Mouse (Mus musculus) E14TG2a.4 (cell line): ENCODE results near the gene Zfp948.

Source experiments
- H3K27me3 ChIP-seq: 2 replicates; pipeline ENCODE4 v1.6.1; 2014; ENCODE audit warnings: low read length, control low read depth; ENCODE audit not compliant: insufficient read depth
- H3K36me3 ChIP-seq: 2 replicates; pipeline ENCODE4 v1.6.1; 2014; ENCODE audit warnings: low read length, control low read depth; ENCODE audit not compliant: insufficient read depth
- H3K4me1 ChIP-seq: replicated peaks from 2 replicates; pipeline ENCODE4 v1.6.1; 2014; ENCODE audit warnings: low read depth, low read length, control low read depth
- H3K4me3 ChIP-seq: replicated peaks from 2 replicates; pipeline ENCODE4 v1.5.1; 2014; ENCODE audit warnings: mild to moderate bottlenecking, low read length
- H3K9me3 ChIP-seq: 2 replicates; pipeline ENCODE4 v1.6.1; 2014; ENCODE audit warnings: low read length, control low read depth
- CTCF ChIP-seq: conservative IDR thresholded peaks from 2 replicates; pipeline ENCODE4 v1.5.1; 2014; ENCODE audit warnings: low read length
- NANOG ChIP-seq: IDR thresholded peaks from 2 replicates; pipeline ENCODE4 v1.6.1; 2014; ENCODE audit warnings: borderline replicate concordance, low read length, mixed read lengths
- POU5F1 ChIP-seq: IDR thresholded peaks from 2 replicates; pipeline ENCODE4 v1.6.1; 2014; ENCODE audit warnings: low read length, borderline replicate concordance

Gene Zfp948

DNA sequence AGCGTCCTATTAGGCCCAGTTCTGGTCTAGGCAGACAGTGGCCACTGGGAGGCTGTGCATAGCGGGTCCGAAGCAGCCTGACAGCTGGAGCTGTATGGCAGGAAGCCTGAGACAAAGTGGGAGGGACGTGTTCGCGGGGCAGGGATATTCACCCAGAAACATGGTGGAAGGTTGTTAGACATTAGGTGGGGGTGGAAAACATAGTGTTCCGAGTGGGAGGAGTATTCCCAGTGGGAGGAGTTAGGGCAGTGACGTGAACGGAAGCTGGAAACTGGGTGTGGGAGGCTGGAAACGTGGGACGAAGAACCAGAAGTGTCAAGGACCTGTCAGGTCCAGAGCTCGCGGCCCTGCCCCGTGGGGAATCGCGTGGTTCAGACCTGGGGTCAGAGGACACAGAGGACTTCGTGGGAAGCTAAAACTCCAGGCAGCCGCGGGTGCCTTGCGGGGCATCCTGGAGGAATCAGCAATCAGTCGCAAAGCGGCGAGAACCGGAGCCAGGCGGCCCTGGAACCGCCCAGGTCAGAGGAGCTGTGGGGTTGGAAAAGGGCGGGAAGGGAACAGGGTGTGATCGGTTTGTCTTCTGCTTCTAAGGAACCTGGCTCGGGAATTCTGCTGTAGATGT lies at the start of gene Zfp948:
TSS of gene Zfp948 (plus strand) at position 281 of the 622 bp plus-strand sequence.
- TF ChIP-seq CTCF, result no peak
- no peak for TF ChIP-seq NANOG
- TF ChIP-seq POU5F1, result no peak
- no peaks in the 10 kb centered on the region for H3K27me3 ChIP-seq
- H3K4me3 ChIP-seq, result peak within 1 kb of the TSS; percentile 83
- peaks cover 4% of the 10 kb centered on the region; the same call in 1 of the 2 replicates for H3K9me3 ChIP-seq
- peaks cover 17% of the 10 kb centered on the region for H3K4me1 ChIP-seq
- 0 out of 2 replicates have a peak, but pooled peaks cover 8% of the 10 kb centered on the region for H3K36me3 ChIP-seq

DNA sequence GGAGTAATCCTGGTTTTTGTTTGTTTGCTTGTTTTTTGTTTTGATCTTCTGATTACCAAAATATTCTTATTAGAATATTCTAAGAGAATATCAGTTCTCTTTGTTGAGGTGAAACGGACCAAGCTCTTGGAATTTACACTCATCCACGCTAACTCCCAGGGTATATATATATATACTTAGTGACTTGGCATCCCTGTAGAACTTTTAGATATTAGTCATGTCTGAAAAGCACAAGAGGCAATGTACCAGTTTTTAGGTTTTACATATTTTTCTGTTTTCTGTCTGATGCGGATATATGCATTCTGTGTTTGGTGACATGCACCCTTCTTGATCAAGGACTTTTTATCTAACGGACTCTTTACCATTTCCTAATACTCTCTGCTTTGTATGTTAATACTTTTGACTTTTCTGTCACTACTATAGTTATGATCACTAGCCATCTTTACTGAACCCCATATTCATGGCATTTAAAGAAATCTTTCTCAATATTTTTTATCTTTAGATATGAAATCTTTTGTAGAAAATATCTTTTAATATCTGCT lies 49.6 kb upstream of the Zfp948 start:
- H3K36me3 ChIP-seq, result peaks cover 8% of the 10 kb centered on the region; the same call in 1 of the 2 replicates
- no peaks in the 10 kb centered on the region for H3K27me3 ChIP-seq

DNA sequence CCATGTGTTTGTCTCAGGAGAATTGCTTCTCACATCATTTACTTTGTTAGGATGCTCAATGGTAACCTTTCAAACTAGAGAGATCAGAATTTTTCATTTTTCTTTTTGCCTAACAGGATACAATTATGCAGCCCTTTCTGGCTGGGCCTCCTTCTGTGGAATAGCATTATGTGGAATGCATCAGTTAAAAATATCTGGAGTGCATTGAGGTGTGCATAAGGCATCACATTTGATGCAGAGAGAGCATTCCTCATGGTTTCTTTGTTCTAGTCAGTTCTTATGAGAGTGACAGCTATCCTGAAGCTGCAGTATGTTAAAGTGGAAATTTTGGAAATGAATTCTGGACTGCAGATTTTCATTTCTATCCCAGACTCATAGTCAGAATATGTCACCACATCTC lies 40.5 kb upstream of the Zfp948 start:
- H3K4me1 ChIP-seq, result peaks cover 11% of the 10 kb centered on the region
- TF ChIP-seq NANOG, result no peak
- no peak for TF ChIP-seq CTCF
- no peak for TF ChIP-seq POU5F1

More for the DNA sequence above, 49.6 kb upstream of the Zfp948 start:
- Histone ChIP-seq H3K9me3 (peaks cover 35% of the 10 kb centered on the region), H3K4me1 (peaks cover 6% of the 10 kb centered on the region; the same call in 1 of the 2 replicates), H3K4me3 (peak overlapping the region; percentile 84)
- TF ChIP-seq CTCF (no peak), POU5F1 (no peak), NANOG (no peak)

DNA sequence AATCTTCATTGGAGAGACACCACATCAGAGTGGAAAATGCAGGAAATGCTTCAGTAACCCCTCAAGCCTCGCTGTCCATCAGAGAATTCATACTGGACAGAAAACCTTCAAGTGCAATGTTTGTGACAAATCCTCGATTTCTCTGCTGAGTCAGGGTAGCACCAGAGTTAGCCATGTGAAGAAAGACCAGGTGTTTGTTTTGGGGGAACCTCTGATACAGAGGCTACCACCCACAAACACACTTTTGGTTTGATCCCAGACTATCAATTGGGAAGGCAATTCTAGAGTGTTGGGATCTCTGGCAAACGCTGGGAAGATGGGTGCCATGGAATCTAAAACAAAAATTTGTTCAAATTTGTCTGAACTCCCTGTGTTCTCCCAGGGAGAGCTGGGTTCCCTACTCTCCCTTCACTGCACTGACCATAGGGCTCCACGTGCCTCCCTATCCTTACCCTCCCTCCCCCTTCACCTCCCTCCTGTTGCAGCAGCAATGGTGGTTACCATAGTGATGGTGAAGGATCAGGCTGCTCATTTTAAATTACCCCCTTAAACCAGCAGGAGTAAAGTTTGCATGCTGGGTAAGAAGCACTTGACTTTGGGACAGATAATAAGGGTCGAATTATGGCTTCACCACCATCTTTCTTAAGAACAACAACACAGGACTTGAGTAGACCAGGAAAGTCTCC lies 36.0 kb upstream of the Zfp948 start:
- no peak overlapping the region for H3K4me3 ChIP-seq
- peaks cover 45% of the 10 kb centered on the region for H3K4me1 ChIP-seq
- TF ChIP-seq POU5F1, result no peak
- no peak for TF ChIP-seq NANOG
- TF ChIP-seq CTCF, result no peak
- H3K9me3 ChIP-seq, result no peaks in the 10 kb centered on the region
- H3K27me3 ChIP-seq, result no peaks in the 10 kb centered on the region
- peaks cover 6% of the 10 kb centered on the region; the same call in 1 of the 2 replicates for H3K36me3 ChIP-seq

More for the DNA sequence above, 40.5 kb upstream of the Zfp948 start:
- H3K9me3 ChIP-seq, result no peaks in the 10 kb centered on the region
- no peaks in the 10 kb centered on the region for H3K27me3 ChIP-seq
- H3K36me3 ChIP-seq, result peaks cover 6% of the 10 kb centered on the region; the same call in 1 of the 2 replicates
- no peak overlapping the region for H3K4me3 ChIP-seq

DNA sequence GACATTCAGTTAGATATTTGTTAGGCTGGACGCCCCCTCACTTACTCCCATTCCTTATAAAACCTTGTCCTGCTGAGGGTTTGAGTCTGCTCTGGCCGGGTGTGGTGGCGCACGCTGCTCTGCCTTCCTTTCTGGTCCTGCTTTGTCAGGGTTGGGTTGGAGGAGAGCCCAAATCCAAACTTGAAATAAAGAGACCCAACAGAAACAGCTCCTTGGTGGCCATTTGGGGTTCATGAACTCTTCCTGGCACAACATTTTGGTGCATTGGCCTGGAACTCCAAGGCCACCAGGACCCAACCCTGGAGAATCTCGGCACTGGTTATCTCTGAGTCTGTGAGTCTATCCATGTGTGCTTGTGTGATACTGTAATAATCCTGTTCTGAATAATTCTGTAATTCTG lies 35.2 kb upstream of the Zfp948 start:
- peak overlapping the region; percentile 89 for H3K4me3 ChIP-seq
- H3K9me3 ChIP-seq, result no peaks in the 10 kb centered on the region
- H3K36me3 ChIP-seq, result peaks cover 6% of the 10 kb centered on the region; the same call in 1 of the 2 replicates

DNA sequence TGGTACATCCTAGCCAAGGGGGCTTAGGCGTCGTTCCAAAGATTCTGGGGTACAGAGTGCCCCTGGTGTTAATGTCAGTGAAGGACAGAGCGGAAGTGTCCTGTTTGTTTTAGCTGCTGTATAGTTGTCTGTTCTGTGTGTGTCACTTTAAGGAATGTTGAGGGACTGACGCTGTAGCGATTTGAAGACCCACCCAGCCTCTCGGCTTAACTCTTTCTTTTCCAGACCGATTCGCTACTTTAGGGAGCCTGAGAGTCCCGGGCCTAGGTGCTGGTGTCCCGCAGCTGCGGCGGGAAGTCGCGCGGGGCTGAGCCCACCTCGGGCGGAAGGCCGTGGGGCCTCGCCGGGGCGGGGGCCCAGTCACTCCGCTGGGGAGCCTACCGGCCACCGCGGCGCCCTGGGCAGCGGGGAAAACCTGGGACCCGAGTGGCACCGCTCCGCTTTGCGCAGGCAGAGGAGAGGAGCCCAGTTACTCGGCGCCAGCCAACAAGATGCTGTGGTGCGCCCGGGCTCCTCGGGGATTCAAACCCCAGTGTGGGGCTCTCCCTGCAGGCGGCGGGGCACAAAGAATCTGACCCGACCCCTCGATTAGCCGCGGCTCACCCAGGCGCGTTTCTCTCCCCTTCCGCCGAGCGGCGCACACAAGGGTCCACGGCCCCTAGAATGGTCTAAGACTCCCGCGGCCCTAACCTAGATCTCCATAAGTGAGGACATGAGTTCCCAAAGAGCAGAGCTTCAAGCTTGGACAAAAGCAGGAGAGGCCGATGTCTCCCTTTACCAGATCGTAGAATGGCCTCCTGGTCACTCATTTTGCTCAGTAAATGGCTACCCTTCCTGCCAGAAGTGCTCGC lies 34.5 kb upstream of the Zfp948 start:
- H3K4me1 ChIP-seq, result peaks cover 49% of the 10 kb centered on the region
- TF ChIP-seq NANOG (no peak), POU5F1 (no peak), CTCF (no peak)
- no peaks in the 10 kb centered on the region for H3K27me3 ChIP-seq
- peaks cover 6% of the 10 kb centered on the region; the same call in 1 of the 2 replicates for H3K36me3 ChIP-seq
- no peaks in the 10 kb centered on the region for H3K9me3 ChIP-seq
- H3K4me3 ChIP-seq, result peak overlapping the region; percentile 89

More for the DNA sequence above, 35.2 kb upstream of the Zfp948 start:
- peaks cover 49% of the 10 kb centered on the region for H3K4me1 ChIP-seq
- TF ChIP-seq POU5F1 (no peak), CTCF (no peak), NANOG (no peak)
- no peaks in the 10 kb centered on the region for H3K27me3 ChIP-seq

DNA sequence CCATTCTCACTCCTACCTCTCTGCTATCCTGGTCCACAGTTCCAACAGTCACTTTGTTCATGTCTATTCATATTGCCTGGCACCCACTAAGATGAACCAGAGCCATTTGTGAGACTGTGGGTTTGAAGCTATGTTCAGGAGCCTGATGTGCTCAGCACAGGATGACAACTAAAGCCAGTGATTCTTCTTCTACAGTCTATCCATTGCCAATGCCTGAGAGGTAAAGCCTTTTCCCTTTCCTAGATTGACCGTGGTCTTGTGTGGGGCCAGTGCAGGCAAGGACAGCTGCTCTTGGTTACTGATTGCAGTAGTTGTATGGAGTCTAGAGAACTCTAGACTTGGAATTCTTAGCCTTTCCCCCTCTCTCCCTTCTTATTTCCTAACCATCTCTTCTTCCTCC lies 32.8 kb upstream of the Zfp948 start:
- no peaks in the 10 kb centered on the region for H3K27me3 ChIP-seq
- peaks cover 49% of the 10 kb centered on the region for H3K4me1 ChIP-seq
- no peaks in the 10 kb centered on the region for H3K9me3 ChIP-seq
- TF ChIP-seq POU5F1, result no peak
- TF ChIP-seq NANOG, result no peak
- no peak for TF ChIP-seq CTCF
- peaks cover 6% of the 10 kb centered on the region; the same call in 1 of the 2 replicates for H3K36me3 ChIP-seq
- no peak overlapping the region for H3K4me3 ChIP-seq
